Mouse (Mus musculus) cerebellum, adult 9-11 months (tissue): ENCODE results near the gene Rabl2.
A peak's percentile ranks its signal among the peaks of the same experiment; 100 is the strongest.

Experiments used
- DNase-seq: peaks from one replicate; pipeline ENCODE4 v3.0.0; 2022

Gene Rabl2

GRCm38 (mm10) chr15:89591723-89592455, at the start of gene Rabl2:
TSS of gene Rabl2 (minus strand) at chr15:89591923.
- DNase-seq: peak; percentile 86

- DNase-seq: peak; percentile 33
Measured at GRCm38 (mm10) chr15:89623626-89623959, 31.9 kb upstream of the Rabl2 start.

GRCm38 (mm10) chr15:89622959-89623625, 31.4 kb upstream of the Rabl2 start:
- DNase-seq: no peak

- DNase-seq: peak; percentile 7
Measured at GRCm38 (mm10) chr15:89622312-89622958, 30.7 kb upstream of the Rabl2 start.

- DNase-seq: no peak
Measured at GRCm38 (mm10) chr15:89607888-89608287, 16.2 kb upstream of the Rabl2 start.

- no peak for DNase-seq
Measured at GRCm38 (mm10) chr15:89607480-89607879, 15.8 kb upstream of the Rabl2 start.

- no peak for DNase-seq
Measured at GRCm38 (mm10) chr15:89605822-89606570, 14.3 kb upstream of the Rabl2 start.

GRCm38 (mm10) chr15:89592548-89592947, 825 bp upstream of the Rabl2 start:
- no peak for DNase-seq

GRCm38 (mm10) chr15:89591317-89591716, 406 bp downstream of the Rabl2 start:
- no peak for DNase-seq

- no peak for DNase-seq
Measured at GRCm38 (mm10) chr15:89589146-89589545, 2.6 kb downstream of the Rabl2 start.

- no peak for DNase-seq
Measured at GRCm38 (mm10) chr15:89585631-89586030, 6.1 kb downstream of the Rabl2 start.

GRCm38 (mm10) chr15:89585101-89585500, 6.6 kb downstream of the Rabl2 start:
- DNase-seq: no peak

- DNase-seq: no peak
Measured at GRCm38 (mm10) chr15:89582494-89582893, 9.2 kb downstream of the Rabl2 start.

- no peak for DNase-seq
Measured at GRCm38 (mm10) chr15:89572147-89572546, 19.6 kb downstream of the Rabl2 start.

GRCm38 (mm10) chr15:89568114-89568513, 23.6 kb downstream of the Rabl2 start, which contains the start of gene Acr:
TSS of gene Acr (plus strand) at chr15:89568326.
- DNase-seq: no peak

- peak; percentile 60 for DNase-seq
Measured at GRCm38 (mm10) chr15:89559202-89559731, 32.5 kb downstream of the Rabl2 start.

GRCm38 (mm10) chr15:89557996-89558390, 33.7 kb downstream of the Rabl2 start:
- peak; percentile 47 for DNase-seq

GRCm38 (mm10) chr15:89557179-89557995, 34.3 kb downstream of the Rabl2 start:
- DNase-seq: peak; percentile 49

- peak; percentile 59 for DNase-seq
Measured at GRCm38 (mm10) chr15:89556401-89557178, 35.1 kb downstream of the Rabl2 start.

GRCm38 (mm10) chr15:89555591-89555990, 36.1 kb downstream of the Rabl2 start:
- DNase-seq: no peak

- peak; percentile 66 for DNase-seq
Measured at GRCm38 (mm10) chr15:89551733-89552132, 40.0 kb downstream of the Rabl2 start.
